Mouse (Mus musculus): Measurements from ENCODE around the gene Gpr155.

The Gpr155 gene

GRCm38 (mm10) chr2:73386356-73387046, at the start of gene Gpr155:
Gpr155 (minus strand) TSS chr2:73386572.
- CTCF ChIA-PET: interaction anchor here in 2 of 4 experiments (0.6 to 1.1 kb wide), 7 partner anchors 10 to 1088 kb away, joined by 3 to 4 read pairs (median 3); no protein-coding TSS in a partner anchor
- POLR2A ChIA-PET: interaction anchor here in 3 of 4 experiments (0.6 to 2.9 kb wide), 54 partner anchors 9 to 1513 kb away, joined by 3 to 27 read pairs (median 4); partner anchors contain the start of genes Cir1 (in 3 of the 3), Scrn3 (in 3 of the 3), Atf2 (in 1 of the 3) and Cdca7 (in 1 of the 3)

DNA sequence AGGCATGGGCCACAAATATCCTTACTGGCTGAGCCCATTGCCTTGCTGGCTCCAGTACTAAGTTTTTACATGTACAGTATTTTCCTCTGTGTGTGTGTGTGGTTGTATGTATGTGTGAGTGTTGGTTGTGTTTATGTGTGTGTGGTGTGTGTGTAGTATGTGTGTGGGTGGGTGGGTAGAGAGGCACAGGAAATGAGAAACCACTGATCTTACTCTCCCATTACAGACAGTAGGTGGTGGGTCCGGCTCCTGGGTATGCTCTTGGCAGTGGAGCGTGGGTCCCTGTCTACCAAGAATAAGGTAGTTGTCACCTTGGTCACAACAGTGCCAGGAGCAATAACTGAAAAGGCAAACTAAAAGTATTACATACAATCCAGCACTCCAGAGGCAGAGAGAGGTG, 49.5 kb upstream of the Gpr155 start:
- CTCF ChIA-PET: no interaction called here
- POLR2A ChIA-PET: interaction anchor here in 3 of 4 experiments (0.6 to 1.5 kb wide), 5 partner anchors 22 to 149 kb away, joined by 3 to 4 read pairs (median 3); partner anchors contain the start of gene Gpr155 (in 1 of the 3)

- POLR2A ChIA-PET: interaction anchor here in 2 of 4 experiments (0.6 to 1.6 kb wide), 5 partner anchors 9 to 119 kb away, joined by 3 to 6 read pairs (median 4); partner anchors contain the start of genes Cir1 (in 1 of the 2), Gpr155 (in 1 of the 2) and Scrn3 (in 1 of the 2)
- CTCF ChIA-PET: interaction anchor here in 2 of 4 experiments (0.7 to 0.8 kb wide), 2 partner anchors 13 to 40 kb away, joined by 3 to 5 read pairs; no protein-coding TSS in a partner anchor
Measured at GRCm38 (mm10) chr2:73431959-73432396, 45.6 kb upstream of the Gpr155 start.

- CTCF ChIA-PET: no interaction called here
Measured at GRCm38 (mm10) chr2:73428803-73429468, 42.6 kb upstream of the Gpr155 start.

DNA sequence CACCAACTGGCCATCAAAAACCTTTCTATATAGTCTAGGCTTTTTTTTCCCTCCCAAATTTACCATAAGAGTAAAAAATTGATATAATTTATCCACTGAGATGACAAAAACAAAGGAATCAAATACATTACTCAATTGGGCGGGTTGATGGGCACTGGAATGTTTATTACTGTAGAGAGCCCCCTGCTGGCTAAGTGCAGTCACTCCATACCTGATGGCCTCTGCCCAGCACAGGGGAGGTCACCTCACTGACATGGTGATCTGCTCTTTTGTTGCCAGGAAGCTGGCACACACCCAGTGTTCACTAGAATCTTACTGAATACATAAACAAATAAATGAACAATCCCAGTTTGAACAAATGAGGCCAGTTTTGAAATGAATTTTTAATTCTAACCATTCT, 40.9 kb upstream of the Gpr155 start:
- CTCF ChIA-PET: no interaction called here
- POLR2A ChIA-PET: no interaction called here

More at GRCm38 (mm10) chr2:73428803-73429468, 42.6 kb upstream of the Gpr155 start:
- POLR2A ChIA-PET: interaction anchor here in 2 of 4 experiments (0.6 to 0.8 kb wide), 3 partner anchors 19 to 130 kb away, joined by 3 read pairs; no protein-coding TSS in a partner anchor

DNA sequence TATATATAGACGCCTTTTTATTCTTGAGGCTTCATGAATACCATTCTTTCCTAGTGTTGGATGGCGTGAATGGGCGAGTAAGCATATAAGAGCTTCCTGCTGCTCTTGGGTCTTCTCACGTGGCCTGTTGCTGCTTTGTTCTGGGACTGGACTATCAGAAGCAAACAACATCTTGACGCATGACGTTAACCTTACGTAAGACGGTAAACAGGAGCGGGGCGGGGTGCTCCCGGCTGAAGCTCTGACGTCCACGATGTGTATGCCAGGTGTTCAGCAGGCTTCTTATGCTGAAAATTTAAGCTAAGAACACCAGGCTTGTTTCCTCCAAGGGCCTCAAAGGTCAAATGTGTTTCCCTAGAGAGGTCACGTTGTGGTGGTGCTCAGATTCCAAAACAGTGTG, 39.5 kb upstream of the Gpr155 start:
- CTCF ChIA-PET: interaction anchor here in 1 of 4 experiments (0.9 kb wide), 1 partner anchor 22 kb away, joined by 3 read pairs; no protein-coding TSS in a partner anchor
- POLR2A ChIA-PET: interaction anchor here in 1 of 4 experiments (0.6 to 1.3 kb wide), 3 partner anchors 11 to 160 kb away, joined by 3 to 6 read pairs (median 3); partner anchors contain the start of gene Gpr155

- ChIA-PET POLR2A (interaction anchor here in 1 of 4 experiments (1.1 kb wide), 1 partner anchor 33 kb away, joined by 3 read pairs; the partner anchor contains the start of gene Gpr155), CTCF (interaction anchor here (0.6 to 1.5 kb wide), 12 partner anchors 9 to 314 kb away, joined by 3 to 5 read pairs (median 4); partner anchors contain the start of genes Cir1 (in 1 of the 4) and Scrn3 (in 1 of the 4))
Measured at GRCm38 (mm10) chr2:73419730-73420129, 33.4 kb upstream of the Gpr155 start.

DNA sequence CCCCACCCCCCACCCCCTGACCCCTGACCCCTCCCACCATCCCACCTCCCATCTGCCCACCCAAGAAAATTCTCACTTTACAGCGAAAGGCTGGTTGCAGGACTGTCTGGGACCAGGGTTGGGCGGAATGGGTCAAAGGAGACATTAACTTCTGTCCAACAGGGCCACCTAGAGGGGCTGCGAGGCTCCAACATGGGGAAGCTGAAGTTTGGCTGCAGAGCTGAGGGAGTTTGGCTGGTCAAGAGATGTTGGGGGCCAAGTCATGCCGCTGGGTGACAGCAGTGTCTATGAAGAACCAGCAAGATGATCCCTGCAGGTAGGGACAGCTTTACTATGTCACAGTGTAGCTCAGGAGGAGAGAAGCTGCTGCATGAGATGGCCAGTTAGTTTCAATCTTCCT, 32.9 kb upstream of the Gpr155 start:
- ChIA-PET CTCF (interaction anchor here (0.6 to 1.5 kb wide), 11 partner anchors 9 to 314 kb away, joined by 3 to 5 read pairs (median 4); partner anchors contain the start of genes Cir1 (in 1 of the 4) and Scrn3 (in 1 of the 4)), POLR2A (interaction anchor here in 2 of 4 experiments (0.5 to 1.2 kb wide), 3 partner anchors 33 to 106 kb away, joined by 3 read pairs; partner anchors contain the start of genes Cir1 (in 1 of the 2) and Gpr155 (in 1 of the 2))

- POLR2A ChIA-PET: interaction anchor here in 2 of 4 experiments (0.6 to 0.9 kb wide), 2 partner anchors 14 to 16 kb away, joined by 3 to 5 read pairs; no protein-coding TSS in a partner anchor
- CTCF ChIA-PET: no interaction called here
Measured at GRCm38 (mm10) chr2:73415892-73416291, 29.5 kb upstream of the Gpr155 start.

- ChIA-PET CTCF (interaction anchor here in 2 of 4 experiments (0.6 to 1.0 kb wide), 2 partner anchors 9 to 93 kb away, joined by 3 to 8 read pairs; no protein-coding TSS in a partner anchor), POLR2A (interaction anchor here in 1 of 4 experiments (1.3 to 1.4 kb wide), 2 partner anchors 19 to 64 kb away, joined by 3 read pairs; no protein-coding TSS in a partner anchor)
Measured at GRCm38 (mm10) chr2:73410076-73410475, 23.7 kb upstream of the Gpr155 start.

GRCm38 (mm10) chr2:73407662-73408061, 21.3 kb upstream of the Gpr155 start:
- POLR2A ChIA-PET: interaction anchor here in 1 of 4 experiments (2.0 kb wide), 1 partner anchor 20 kb away, joined by 6 read pairs; no protein-coding TSS in a partner anchor
- CTCF ChIA-PET: no interaction called here

GRCm38 (mm10) chr2:73406336-73406915, 20.1 kb upstream of the Gpr155 start:
- ChIA-PET CTCF (interaction anchor here in 1 of 4 experiments (0.6 kb wide), 1 partner anchor 127 kb away, joined by 3 read pairs; no protein-coding TSS in a partner anchor), POLR2A (interaction anchor here in 2 of 4 experiments (0.6 to 3.3 kb wide), 4 partner anchors 19 to 129 kb away, joined by 3 to 18 read pairs (median 4); partner anchors contain the start of gene Gpr155 (in 1 of the 2))

DNA sequence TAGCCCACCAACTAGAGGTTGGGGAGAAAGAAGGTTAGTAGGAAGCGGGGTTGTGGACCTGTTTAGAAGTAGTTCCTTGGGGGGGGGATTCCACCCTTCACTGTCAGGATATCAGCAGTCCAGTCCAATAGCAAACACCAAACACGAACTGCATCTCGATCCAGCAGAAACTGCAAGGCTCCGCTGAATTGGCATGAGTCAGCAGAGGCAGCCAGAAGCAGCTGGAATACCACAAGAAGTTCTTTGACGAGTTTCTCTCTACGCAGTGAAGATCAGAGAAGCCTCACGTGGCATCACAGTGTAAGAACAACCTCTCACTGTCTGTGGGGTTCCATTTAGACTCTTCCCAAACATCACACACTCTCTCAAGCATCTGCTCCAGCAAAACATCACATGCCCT, 18.6 kb upstream of the Gpr155 start:
- CTCF ChIA-PET: no interaction called here
- POLR2A ChIA-PET: interaction anchor here in 3 of 4 experiments (0.6 to 3.3 kb wide), 4 partner anchors 19 to 92 kb away, joined by 3 to 18 read pairs (median 4); partner anchors contain the start of genes Cir1 (in 1 of the 3) and Gpr155 (in 1 of the 3)

DNA sequence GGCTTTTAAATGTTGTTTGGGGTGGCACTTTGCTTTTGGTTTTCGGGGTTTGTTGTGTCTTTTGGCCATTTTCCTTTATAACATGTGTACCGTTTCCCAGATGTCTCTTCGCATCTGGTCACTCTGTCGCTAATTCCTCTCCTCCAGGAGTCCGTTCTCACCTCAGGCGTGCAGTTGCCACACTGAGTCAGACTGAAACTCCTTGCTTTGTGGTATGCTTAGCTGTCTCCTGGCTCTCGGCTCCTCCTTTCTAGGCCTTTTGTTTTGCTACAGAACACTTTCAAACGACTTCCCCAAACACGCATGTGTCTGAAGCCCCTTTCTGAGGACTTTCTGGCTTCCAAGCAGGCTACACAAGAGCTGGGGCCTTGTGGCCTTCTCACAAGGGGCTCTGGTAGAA, 18.1 kb upstream of the Gpr155 start:
- POLR2A ChIA-PET: interaction anchor here in 3 of 4 experiments (0.6 to 3.3 kb wide), 5 partner anchors 18 to 91 kb away, joined by 3 to 18 read pairs (median 4); partner anchors contain the start of genes Gpr155 (in 2 of the 3) and Cir1 (in 1 of the 3)
- CTCF ChIA-PET: interaction anchor here in 2 of 4 experiments (0.6 kb wide), 2 partner anchors 42 to 80 kb away, joined by 3 read pairs; no protein-coding TSS in a partner anchor

GRCm38 (mm10) chr2:73403385-73404013, 17.1 kb upstream of the Gpr155 start:
- ChIA-PET CTCF (interaction anchor here in 3 of 4 experiments (0.6 to 0.7 kb wide), 4 partner anchors 23 to 1328 kb away, joined by 3 read pairs; no protein-coding TSS in a partner anchor), POLR2A (interaction anchor here in 2 of 4 experiments (0.5 to 3.3 kb wide), 5 partner anchors 17 to 467 kb away, joined by 3 to 18 read pairs (median 4); partner anchors contain the start of genes Gpr155 (in 2 of the 2) and Cir1 (in 1 of the 2))

- ChIA-PET POLR2A (interaction anchor here in 3 of 4 experiments (0.6 to 1.9 kb wide), 7 partner anchors 10 to 1053 kb away, joined by 3 to 9 read pairs (median 5); partner anchors contain the start of gene Gpr155 (in 2 of the 3)), CTCF (interaction anchor here in 2 of 4 experiments (0.6 to 0.7 kb wide), 2 partner anchors 90 to 897 kb away, joined by 3 to 5 read pairs; partner anchors contain the start of gene Scrn3 (in 1 of the 2))
Measured at GRCm38 (mm10) chr2:73401689-73402088, 15.3 kb upstream of the Gpr155 start.

Data from embryonic stem cell, embryonic (primary cell).